Mouse (Mus musculus) CD4-positive naive resting alpha-beta T cell, adult 57 days (primary cell): Measurements from ENCODE around the gene Sox9. TPM values are rescaled to one million over a fixed set of nuclear protein-coding genes. Genes with fewer than 3 reads are reported as not detected.

Experiments
- total RNA-seq: library from RNA; stranded (reverse); gene quantifications from one replicate; pipeline ENCODE4 v1.2.4, GENCODE M21; 2023

The Sox9 gene
- not detected for total RNA-seq

GRCm38 (mm10) chr11:112781994-112782356 lies at the start of gene Sox9:
Gene Sox9, plus strand, starts transcription at chr11:112782224.

